Mouse (Mus musculus) MEL (cell line): ENCODE results near the gene Tas2r113. TPM values are rescaled to one million over a fixed set of nuclear protein-coding genes. Genes with fewer than 3 reads are reported as not detected.
"Not testable (repeated sequence)": the region's sequence is repeated elsewhere in the genome, so short reads cannot be mapped to it uniquely, and the experiment has no call there.

Experiments used
- DNase-seq: peaks from one replicate; pipeline ENCODE4 v3.0.0; 2011; ENCODE audit warnings: low read depth, low spot score
- H3K27ac ChIP-seq: 2 replicates; pipeline ENCODE4 v1.5.1; 2012; ENCODE audit warnings: low read depth, mild to moderate bottlenecking, control low read depth, low read length, moderate library complexity; ENCODE audit not compliant: control insufficient read depth
- H3K27me3 ChIP-seq, 2 experiments: fragments of 150-350 bp in 1 of 2; sonication (generic) in 1 of 2; 2 replicates each; pipeline ENCODE4 v1.6.1; 2012; ENCODE audit warnings: low read length in 2 of 2, mild to moderate bottlenecking in 2 of 2, improper control_type of control experiment in 1 of 2, moderate library complexity in 1 of 2; ENCODE audit not compliant: insufficient read depth in 2 of 2, control insufficient read depth in 1 of 2
- H3K36me3 ChIP-seq, 2 experiments: 2 replicates each; pipeline ENCODE4 v1.6.1; 2012 to 2014; ENCODE audit warnings: low read length in 2 of 2, improper control_type of control experiment in 1 of 2, inconsistent platforms in 1 of 2, mild to moderate bottlenecking in 1 of 2; ENCODE audit not compliant: insufficient read depth in 2 of 2, control insufficient read depth in 1 of 2
- H3K4me1 ChIP-seq, 2 experiments: fragments of 150-350 bp in 1 of 2; sonication (generic) in 1 of 2; 2 replicates each; pipeline ENCODE4 v1.6.1; 2012; ENCODE audit warnings: low read length in 2 of 2, improper control_type of control experiment in 1 of 2, mild to moderate bottlenecking in 1 of 2; ENCODE audit not compliant: insufficient read depth in 2 of 2, control insufficient read depth in 1 of 2
- H3K4me3 ChIP-seq, 2 experiments: fragments of 150-350 bp in 1 of 2; sonication (generic) in 1 of 2; 2 replicates each; pipeline ENCODE4 v1.5.1; 2012; ENCODE audit warnings: low read depth in 2 of 2, low read length in 2 of 2, mild to moderate bottlenecking in 2 of 2, moderate library complexity in 2 of 2, control low read depth in 1 of 2, improper control_type of control experiment in 1 of 2; ENCODE audit not compliant: control insufficient read depth in 1 of 2, insufficient read depth in 1 of 2
- H3K79me2 ChIP-seq: 2 replicates; pipeline ENCODE4 v1.6.1; 2012; ENCODE audit warnings: mild to moderate bottlenecking, low read length, moderate library complexity; ENCODE audit not compliant: control insufficient read depth, poor library complexity, insufficient read depth
- H3K9ac ChIP-seq: 2 replicates; pipeline ENCODE4 v1.6.1; 2012; ENCODE audit warnings: low read depth, mild to moderate bottlenecking, control low read depth, low read length, moderate library complexity; ENCODE audit not compliant: control insufficient read depth, poor library complexity, severe bottlenecking
- H3K9me3 ChIP-seq: fragments of 150-350 bp; sonication (generic); replicated peaks from 2 replicates; pipeline ENCODE4 v1.6.1; 2012; ENCODE audit warnings: mild to moderate bottlenecking, low read length, improper control_type of control experiment, moderate library complexity; ENCODE audit not compliant: insufficient read depth
- BHLHE40 ChIP-seq: IDR thresholded peaks from 2 replicates; pipeline ENCODE4 v1.6.1; 2012; ENCODE audit warnings: low read depth, mild to moderate bottlenecking, inconsistent platforms, low read length, improper control_type of control experiment, borderline replicate concordance
- ETS1 ChIP-seq: IDR thresholded peaks from 2 replicates; pipeline ENCODE4 v1.6.1; 2012; ENCODE audit warnings: low read depth, mild to moderate bottlenecking, inconsistent platforms, low read length, improper control_type of control experiment, moderate library complexity
- GABPA ChIP-seq: IDR thresholded peaks from 2 replicates; pipeline ENCODE4 v1.6.1; 2012; ENCODE audit warnings: low read depth, mild to moderate bottlenecking, inconsistent platforms, low read length, improper control_type of control experiment, moderate library complexity
- HCFC1 ChIP-seq: IDR thresholded peaks from 2 replicates; pipeline ENCODE4 v1.6.1; 2012; ENCODE audit warnings: low read depth, mild to moderate bottlenecking, inconsistent platforms, low read length, improper control_type of control experiment, moderate library complexity
- MAX ChIP-seq: IDR thresholded peaks from 2 replicates; pipeline ENCODE4 v1.6.1; 2011; ENCODE audit warnings: low read length, improper control_type of control experiment
- RCOR1 ChIP-seq: IDR thresholded peaks from 2 replicates; pipeline ENCODE4 v1.6.1; 2012; ENCODE audit warnings: low read depth, mild to moderate bottlenecking, inconsistent platforms, low read length, improper control_type of control experiment
- TCF12 ChIP-seq: IDR thresholded peaks from 2 replicates; pipeline ENCODE4 v1.6.1; 2014; ENCODE audit warnings: low read depth, mild to moderate bottlenecking, inconsistent platforms, low read length, improper control_type of control experiment, moderate library complexity
- USF2 ChIP-seq, 2 experiments: IDR thresholded peaks; 2 replicates each; pipeline ENCODE4 v1.6.1; 2011 to 2012; ENCODE audit warnings: improper control_type of control experiment in 2 of 2, low read length in 2 of 2, borderline replicate concordance in 1 of 2, inconsistent platforms in 1 of 2, low read depth in 1 of 2, mild to moderate bottlenecking in 1 of 2; ENCODE audit not compliant: insufficient read depth in 1 of 2
- polyA plus RNA-seq, 2 experiments: library from polyadenylated mRNA; stranded (reverse) in 1 of 2; unstranded in 1 of 2; fragments of >175 nt in 1 of 2; fragments of >200 nt in 1 of 2; gene quantifications; 2 replicates each; pipeline versions ENCODE4 v1.2.1 to v1.2.4; 2012; ENCODE audit warnings: low replicate concordance in 2 of 2, low read depth in 1 of 2; ENCODE audit not compliant: insufficient read length in 2 of 2, insufficient read depth in 1 of 2, missing spikeins in 1 of 2
- total RNA-seq: library from RNA; depleted of rRNA; stranded (reverse); fragments of 300-350 nt; gene quantifications from 2 replicates; pipeline ENCODE4 v1.2.3, GENCODE M21; 2012; rRNA removed

Gene Tas2r113
- total and polyA plus RNA-seq, 3 experiments, result not detected

DNA sequence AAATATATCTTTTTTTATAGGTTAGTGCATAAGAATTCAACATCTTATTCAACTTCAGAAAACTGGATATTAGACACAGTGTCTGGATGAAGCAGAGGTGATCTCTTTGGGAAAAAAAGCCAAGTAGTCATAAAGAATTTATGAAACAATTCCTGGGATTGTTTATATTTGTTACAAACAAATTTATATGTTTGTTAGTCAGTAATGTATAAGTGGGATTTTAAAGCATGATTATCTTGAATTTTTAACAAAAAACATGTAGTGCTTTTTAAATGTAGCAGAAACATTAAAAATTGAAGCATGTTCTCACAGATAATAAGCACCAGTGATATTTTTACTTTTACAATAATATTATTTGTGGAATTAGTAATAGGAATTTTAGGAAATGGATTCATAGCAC lies 25.1 kb upstream of the Tas2r113 start, which contains the start of gene Tas2r110:
TSS of gene Tas2r110 (plus strand) at position 301 of the 400 bp plus-strand sequence.
- H3K9me3 ChIP-seq, result no peaks in the 10 kb centered on the region
- TF ChIP-seq TCF12, result no peak
- no peak for TF ChIP-seq USF2 (IDR thresholded peaks at IDR 0.05; ENCODE audit: borderline replicate concordance in 1 of 2, insufficient read depth in 1 of 2, low read depth in 1 of 2, low read length in 2 of 2)
- TF ChIP-seq GABPA, result no peak
- no peak for TF ChIP-seq RCOR1
- no peaks in the 10 kb centered on the region for H3K36me3 ChIP-seq

GRCm38 (mm10) chr6:132909351-132909750 lies 16.5 kb downstream of the Tas2r113 start, which contains the start of gene Tas2r125:
Gene Tas2r125 (plus strand): TSS chr6:132909651.
- no peak within 1 kb of the TSS for H3K4me3 ChIP-seq
- no peaks in the 10 kb centered on the region for H3K4me1 ChIP-seq
- TF ChIP-seq BHLHE40 (no peak), HCFC1 (no peak), ETS1 (no peak), MAX (no peak)
- no peak within 1 kb of the TSS for H3K27ac ChIP-seq
- no peaks in the 10 kb centered on the region for H3K36me3 ChIP-seq
- no peaks in the 10 kb centered on the region for H3K79me2 ChIP-seq
- H3K9ac ChIP-seq, result no peak within 1 kb of the TSS
- no peaks in the 10 kb centered on the region for H3K9me3 ChIP-seq
- no peaks in the 10 kb centered on the region for H3K27me3 ChIP-seq
- no peak for DNase-seq

More for the DNA sequence above, 25.1 kb upstream of the Tas2r113 start, which contains the start of gene Tas2r110:
- Histone ChIP-seq H3K4me3 (no peak within 1 kb of the TSS), H3K4me1 (no peaks in the 10 kb centered on the region), H3K27ac (no peak within 1 kb of the TSS), H3K79me2 (no peaks in the 10 kb centered on the region), H3K9ac (no peak within 1 kb of the TSS), H3K27me3 (no peaks in the 10 kb centered on the region)
- no peak for DNase-seq

DNA sequence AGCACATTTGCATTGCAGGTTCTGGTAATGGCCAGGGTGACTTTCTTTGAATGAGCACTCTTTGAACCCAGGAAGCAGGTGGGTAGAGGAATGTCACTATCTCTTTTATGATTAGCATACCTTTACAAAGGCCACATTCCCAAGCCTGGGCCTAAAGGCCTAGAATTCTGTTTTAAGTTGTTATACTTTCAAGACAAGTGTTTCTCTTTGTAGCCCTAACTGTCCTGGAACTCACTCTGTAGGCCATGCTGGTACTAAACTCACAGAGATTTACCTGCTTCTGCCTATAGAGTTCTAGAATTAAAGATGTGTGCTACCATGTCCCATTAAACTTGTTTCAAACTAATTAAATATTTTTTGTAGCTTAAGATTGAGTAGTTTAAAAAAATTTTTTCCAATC lies 48.6 kb downstream of the Tas2r113 start:
- H3K4me3 ChIP-seq, H3K79me2 ChIP-seq, H3K36me3 ChIP-seq, H3K9ac ChIP-seq, H3K4me1 ChIP-seq, H3K27me3 ChIP-seq, H3K9me3 ChIP-seq, DNase-seq, H3K27ac ChIP-seq: not testable (repeated sequence)

Other genes starting within 250 kb of the Tas2r113 start
- not detected in 2 replicates for gene A630073D07Rik, start 241.5 kb upstream of the Tas2r113 start, total RNA-seq
- gene A630073D07Rik, start 241.5 kb upstream of the Tas2r113 start, polyA plus RNA-seq, result not detected
- gene Tas2r120, start 236.1 kb upstream of the Tas2r113 start, total RNA-seq, result not detected in 2 replicates
- gene Tas2r120, start 236.1 kb upstream of the Tas2r113 start, polyA plus RNA-seq, result not detected
- not detected in 2 replicates for gene Tas2r121, start 192.0 kb upstream of the Tas2r113 start, total RNA-seq
- not detected for gene Tas2r121, start 192.0 kb upstream of the Tas2r113 start, polyA plus RNA-seq
- not detected in 2 replicates for gene Tas2r122, start 181.1 kb upstream of the Tas2r113 start, total RNA-seq
- gene Tas2r122, start 181.1 kb upstream of the Tas2r113 start, polyA plus RNA-seq, result not detected
- gene Tas2r115, start 155.0 kb upstream of the Tas2r113 start, total RNA-seq, result not detected in 2 replicates
- gene Tas2r115, start 155.0 kb upstream of the Tas2r113 start, polyA plus RNA-seq, result not detected
- not detected in 2 replicates for gene Tas2r124, start 138.3 kb upstream of the Tas2r113 start, total RNA-seq
- not detected for gene Tas2r124, start 138.3 kb upstream of the Tas2r113 start, polyA plus RNA-seq
- gene Tas2r102, start 130.9 kb upstream of the Tas2r113 start, total RNA-seq, result not detected in 2 replicates
- not detected for gene Tas2r102, start 130.9 kb upstream of the Tas2r113 start, polyA plus RNA-seq
- gene Tas2r136, start 114.8 kb upstream of the Tas2r113 start, total RNA-seq, result not detected in 2 replicates
- gene Tas2r136, start 114.8 kb upstream of the Tas2r113 start, polyA plus RNA-seq, result not detected
- gene Tas2r117, start 90.2 kb upstream of the Tas2r113 start, total RNA-seq, result not detected in 2 replicates
- gene Tas2r117, start 90.2 kb upstream of the Tas2r113 start, polyA plus RNA-seq, result not detected
- gene Tas2r123, start 45.9 kb upstream of the Tas2r113 start, total RNA-seq, result not detected in 2 replicates
- gene Tas2r123, start 45.9 kb upstream of the Tas2r113 start, polyA plus RNA-seq, result not detected
- gene Tas2r116, start 37.6 kb upstream of the Tas2r113 start, total RNA-seq, result not detected in 2 replicates
- gene Tas2r116, start 37.6 kb upstream of the Tas2r113 start, polyA plus RNA-seq, result not detected
- not detected in 2 replicates for gene Tas2r110, start 25.0 kb upstream of the Tas2r113 start, total RNA-seq
- gene Tas2r110, start 25.0 kb upstream of the Tas2r113 start, polyA plus RNA-seq, result not detected
- gene Tas2r125, start 16.6 kb downstream of the Tas2r113 start, total RNA-seq, result not detected in 2 replicates
- not detected for gene Tas2r125, start 16.6 kb downstream of the Tas2r113 start, polyA plus RNA-seq
- gene Tas2r129, start 58.1 kb downstream of the Tas2r113 start, total RNA-seq, result not detected in 2 replicates
- gene Tas2r129, start 58.1 kb downstream of the Tas2r113 start, polyA plus RNA-seq, result not detected
- gene Tas2r131, start 64.9 kb downstream of the Tas2r113 start, total RNA-seq, result not detected in 2 replicates
- gene Tas2r131, start 64.9 kb downstream of the Tas2r113 start, polyA plus RNA-seq, result not detected
- gene Tas2r109, start 88.0 kb downstream of the Tas2r113 start, total RNA-seq, result not detected in 2 replicates
- not detected for gene Tas2r109, start 88.0 kb downstream of the Tas2r113 start, polyA plus RNA-seq
- gene Tas2r103, start 144.1 kb downstream of the Tas2r113 start, total RNA-seq, result not detected in 2 replicates
- not detected for gene Tas2r103, start 144.1 kb downstream of the Tas2r113 start, polyA plus RNA-seq
- not detected in 2 replicates for gene Tas2r140, start 162.8 kb downstream of the Tas2r113 start, total RNA-seq
- gene Tas2r140, start 162.8 kb downstream of the Tas2r113 start, polyA plus RNA-seq, result not detected
- 11.4 and 14.3 TPM in 2 replicates for gene Smim10l1, start 211.9 kb downstream of the Tas2r113 start, total RNA-seq
- gene Smim10l1, start 211.9 kb downstream of the Tas2r113 start, polyA plus RNA-seq, result 10 to 100 TPM in 1 of 2 experiments, not detected in 1; 28.0 TPM